Mouse (Mus musculus): ENCODE measurements around the gene Angptl4. TPM values are rescaled to one million over a fixed set of nuclear protein-coding genes. Genes with fewer than 3 reads are reported as not detected.
A peak's percentile ranks its signal among the peaks of the same experiment; 100 is the strongest.
"Not testable (repeated sequence)": the region's sequence is repeated elsewhere in the genome, so short reads cannot be mapped to it uniquely, and the experiment has no call there.

The Angptl4 gene
- total and polyA plus RNA-seq, 2 experiments: 28.1 to 142 TPM

GRCm38 (mm10) chr17:33752297-33752696, 29.3 kb downstream of the Angptl4 start:
- Histone ChIP-seq H3K79me2 (ENCODE audit: control insufficient read depth, insufficient read depth, low read length) (peaks cover 41% of the 10 kb centered on the region), H3K36me3 (ENCODE audit: control insufficient read depth, insufficient read depth, low read length) (peaks cover 8% of the 10 kb centered on the region), H3K4me1 (ENCODE audit: control insufficient read depth, insufficient read depth, low read length) (peaks cover 27% of the 10 kb centered on the region), H3K27ac (replicated peaks; ENCODE audit: insufficient read depth, low read depth, low read length) (no peak overlapping the region), H3K27me3 (ENCODE audit: control insufficient read depth, insufficient read depth, low read length) (no peaks in the 10 kb centered on the region), H3K9ac (ENCODE audit: low read depth, low read length) (no peak overlapping the region), H3K4me3 (ENCODE audit: insufficient read depth, low read depth, low read length) (no peak overlapping the region)
- TF ChIP-seq CTCF (IDR thresholded peaks at IDR 0.05; ENCODE audit: low read depth, low read length) (no peak), POLR2A (IDR thresholded peaks at IDR 0.05; ENCODE audit: extremely low read depth, insufficient read depth, low read length) (no peak)
- no peak for DNase-seq (ENCODE audit: extremely low read depth, low read depth, low spot score)
- 90% methylated on average over 2 of the region's 2 CpGs for WGBS

- Histone ChIP-seq H3K36me3 (ENCODE audit: control insufficient read depth, insufficient read depth, low read length) (peaks cover 8% of the 10 kb centered on the region), H3K4me3 (ENCODE audit: insufficient read depth, low read depth, low read length) (no peak overlapping the region), H3K27ac (replicated peaks; ENCODE audit: insufficient read depth, low read depth, low read length) (no peak overlapping the region), H3K4me1 (ENCODE audit: control insufficient read depth, insufficient read depth, low read length) (peaks cover 18% of the 10 kb centered on the region), H3K79me2 (ENCODE audit: control insufficient read depth, insufficient read depth, low read length) (peaks cover 32% of the 10 kb centered on the region), H3K27me3 (ENCODE audit: control insufficient read depth, insufficient read depth, low read length) (no peaks in the 10 kb centered on the region), H3K9ac (ENCODE audit: low read depth, low read length) (no peak overlapping the region)
- no peak for TF ChIP-seq POLR2A (IDR thresholded peaks at IDR 0.05; ENCODE audit: extremely low read depth, insufficient read depth, low read length)
- TF ChIP-seq CTCF (IDR thresholded peaks at IDR 0.05; ENCODE audit: low read depth, low read length): no peak
- no peak for DNase-seq (ENCODE audit: extremely low read depth, low read depth, low spot score)
Measured at GRCm38 (mm10) chr17:33751181-33751580, 30.4 kb downstream of the Angptl4 start.

- Histone ChIP-seq H3K9ac (ENCODE audit: low read depth, low read length) (no peak overlapping the region), H3K27ac (replicated peaks; ENCODE audit: insufficient read depth, low read depth, low read length) (no peak overlapping the region), H3K79me2 (ENCODE audit: control insufficient read depth, insufficient read depth, low read length) (peaks cover 17% of the 10 kb centered on the region), H3K36me3 (ENCODE audit: control insufficient read depth, insufficient read depth, low read length) (peaks cover 8% of the 10 kb centered on the region), H3K4me3 (ENCODE audit: insufficient read depth, low read depth, low read length) (no peak overlapping the region), H3K27me3 (ENCODE audit: control insufficient read depth, insufficient read depth, low read length) (no peaks in the 10 kb centered on the region), H3K4me1 (ENCODE audit: control insufficient read depth, insufficient read depth, low read length) (peaks cover 10% of the 10 kb centered on the region)
- peak; percentile 63 for DNase-seq (ENCODE audit: extremely low read depth, low read depth, low spot score)
- TF ChIP-seq CTCF (IDR thresholded peaks at IDR 0.05; ENCODE audit: low read depth, low read length) (no peak), POLR2A (IDR thresholded peaks at IDR 0.05; ENCODE audit: extremely low read depth, insufficient read depth, low read length) (no peak)
- 89% methylated on average over 5 of the region's 5 CpGs for WGBS
Measured at GRCm38 (mm10) chr17:33749451-33749850, 32.2 kb downstream of the Angptl4 start.

GRCm38 (mm10) chr17:33746011-33746410, 35.6 kb downstream of the Angptl4 start:
- H3K36me3 ChIP-seq (ENCODE audit: control insufficient read depth, insufficient read depth, low read length): peaks cover 8% of the 10 kb centered on the region
- peaks cover 6% of the 10 kb centered on the region; the same call in 1 of the 2 replicates for H3K4me1 ChIP-seq (ENCODE audit: control insufficient read depth, insufficient read depth, low read length)
- peak; percentile 86 for DNase-seq (ENCODE audit: extremely low read depth, low read depth, low spot score)
- no peaks in the 10 kb centered on the region for H3K27me3 ChIP-seq (ENCODE audit: control insufficient read depth, insufficient read depth, low read length)
- H3K79me2 ChIP-seq (ENCODE audit: control insufficient read depth, insufficient read depth, low read length): no peaks in the 10 kb centered on the region
- no peak overlapping the region for H3K4me3 ChIP-seq (ENCODE audit: insufficient read depth, low read depth, low read length)
- TF ChIP-seq POLR2A (IDR thresholded peaks at IDR 0.05; ENCODE audit: extremely low read depth, insufficient read depth, low read length) (no peak), CTCF (IDR thresholded peaks at IDR 0.05; ENCODE audit: low read depth, low read length) (peak; percentile 73)
- H3K27ac ChIP-seq (replicated peaks; ENCODE audit: insufficient read depth, low read depth, low read length): no peak overlapping the region
- 38% methylated on average over 2 of the region's 2 CpGs for WGBS
- H3K9ac ChIP-seq (ENCODE audit: low read depth, low read length): no peak overlapping the region

GRCm38 (mm10) chr17:33744686-33745384, 36.8 kb downstream of the Angptl4 start:
- TF ChIP-seq CTCF (IDR thresholded peaks at IDR 0.05; ENCODE audit: low read depth, low read length) (no peak), POLR2A (IDR thresholded peaks at IDR 0.05; ENCODE audit: extremely low read depth, insufficient read depth, low read length) (no peak)
- Histone ChIP-seq H3K4me1 (ENCODE audit: control insufficient read depth, insufficient read depth, low read length) (peaks cover 6% of the 10 kb centered on the region; the same call in 1 of the 2 replicates), H3K79me2 (ENCODE audit: control insufficient read depth, insufficient read depth, low read length) (no peaks in the 10 kb centered on the region), H3K9ac (ENCODE audit: low read depth, low read length) (no peak overlapping the region), H3K4me3 (ENCODE audit: insufficient read depth, low read depth, low read length) (no peak overlapping the region), H3K36me3 (ENCODE audit: control insufficient read depth, insufficient read depth, low read length) (peaks cover 8% of the 10 kb centered on the region), H3K27ac (replicated peaks; ENCODE audit: insufficient read depth, low read depth, low read length) (no peak overlapping the region), H3K27me3 (ENCODE audit: control insufficient read depth, insufficient read depth, low read length) (no peaks in the 10 kb centered on the region)
- no peak for DNase-seq (ENCODE audit: extremely low read depth, low read depth, low spot score)
- WGBS: 60% methylated on average over 5 of the region's 5 CpGs

GRCm38 (mm10) chr17:33742420-33742819, 39.2 kb downstream of the Angptl4 start:
- TF ChIP-seq POLR2A (IDR thresholded peaks at IDR 0.05; ENCODE audit: extremely low read depth, insufficient read depth, low read length): no peak
- no peak for TF ChIP-seq CTCF (IDR thresholded peaks at IDR 0.05; ENCODE audit: low read depth, low read length)
- Histone ChIP-seq H3K9ac (ENCODE audit: low read depth, low read length) (no peak overlapping the region), H3K36me3 (ENCODE audit: control insufficient read depth, insufficient read depth, low read length) (no peaks in the 10 kb centered on the region), H3K27ac (replicated peaks; ENCODE audit: insufficient read depth, low read depth, low read length) (no peak overlapping the region), H3K79me2 (ENCODE audit: control insufficient read depth, insufficient read depth, low read length) (no peaks in the 10 kb centered on the region), H3K4me1 (ENCODE audit: control insufficient read depth, insufficient read depth, low read length) (peaks cover 6% of the 10 kb centered on the region; the same call in 1 of the 2 replicates), H3K27me3 (ENCODE audit: control insufficient read depth, insufficient read depth, low read length) (no peaks in the 10 kb centered on the region), H3K4me3 (ENCODE audit: insufficient read depth, low read depth, low read length) (no peak overlapping the region)
- no peak for DNase-seq (ENCODE audit: extremely low read depth, low read depth, low spot score)
- 80% methylated on average over 1 of the region's 1 CpGs for WGBS

- H3K27me3 ChIP-seq (ENCODE audit: control insufficient read depth, insufficient read depth, low read length); DNase-seq (ENCODE audit: extremely low read depth, low read depth, low spot score); H3K79me2 ChIP-seq (ENCODE audit: control insufficient read depth, insufficient read depth, low read length); H3K27ac ChIP-seq (replicated peaks; ENCODE audit: insufficient read depth, low read depth, low read length); H3K4me1 ChIP-seq (ENCODE audit: control insufficient read depth, insufficient read depth, low read length); H3K9ac ChIP-seq (ENCODE audit: low read depth, low read length); H3K4me3 ChIP-seq (ENCODE audit: insufficient read depth, low read depth, low read length); H3K36me3 ChIP-seq (ENCODE audit: control insufficient read depth, insufficient read depth, low read length): not testable (repeated sequence)
- 68% methylated on average over 10 of the region's 10 CpGs for WGBS
Measured at GRCm38 (mm10) chr17:33733526-33733925, 48.1 kb downstream of the Angptl4 start.

GRCm38 (mm10) chr17:33732556-33733083, 49.0 kb downstream of the Angptl4 start:
- H3K4me3 ChIP-seq (ENCODE audit: insufficient read depth, low read depth, low read length); H3K27me3 ChIP-seq (ENCODE audit: control insufficient read depth, insufficient read depth, low read length); H3K9ac ChIP-seq (ENCODE audit: low read depth, low read length); H3K36me3 ChIP-seq (ENCODE audit: control insufficient read depth, insufficient read depth, low read length); H3K79me2 ChIP-seq (ENCODE audit: control insufficient read depth, insufficient read depth, low read length); H3K4me1 ChIP-seq (ENCODE audit: control insufficient read depth, insufficient read depth, low read length); H3K27ac ChIP-seq (replicated peaks; ENCODE audit: insufficient read depth, low read depth, low read length); DNase-seq (ENCODE audit: extremely low read depth, low read depth, low spot score): not testable (repeated sequence)
- WGBS: 66% methylated on average over 9 of the region's 9 CpGs

All from liver, adult 2 months (tissue).